Mouse (Mus musculus): ENCODE results near the gene Map3k9.

Map3k9 gene

DNA sequence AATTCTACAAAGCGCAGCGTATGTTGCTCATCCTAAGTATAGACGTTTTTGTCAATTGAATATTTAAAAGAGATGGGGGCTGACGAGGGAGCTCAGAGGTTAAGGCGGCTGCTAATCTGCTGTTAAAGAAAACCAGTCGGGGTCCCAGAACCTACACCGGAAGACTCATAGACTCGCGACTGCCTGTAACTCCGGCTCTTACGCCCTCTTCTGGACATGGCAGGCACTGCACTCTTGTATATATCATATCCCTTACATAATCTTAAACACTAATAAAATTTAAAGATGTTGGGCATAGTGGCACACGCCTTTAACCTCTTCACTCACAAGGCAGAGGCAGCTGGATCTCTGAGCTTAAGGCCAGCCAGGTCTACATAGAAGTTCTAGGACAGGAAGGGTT is 6.3 kb upstream of the Map3k9 start:
- DNase-seq (ENCODE audit: low read depth, low spot score) = no peak

DNA sequence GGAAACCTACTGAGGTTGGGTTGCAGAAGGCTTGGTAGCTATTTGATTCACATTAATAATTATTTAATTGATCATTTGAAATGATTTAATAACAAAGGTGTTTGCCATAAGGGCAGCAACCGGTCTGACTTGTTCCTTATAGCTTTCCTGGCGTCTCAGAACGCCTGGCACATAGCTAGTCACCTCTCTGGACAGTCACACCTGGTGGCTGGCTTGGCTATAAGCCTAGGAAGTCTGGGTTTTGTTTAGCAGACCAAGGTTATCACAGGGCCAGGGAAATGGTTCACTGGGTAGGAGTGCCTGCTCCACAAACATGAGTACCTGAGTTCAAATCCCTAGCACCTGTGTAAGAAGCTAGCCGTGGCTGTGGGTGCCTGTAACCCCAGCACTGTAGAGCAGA is 2.3 kb upstream of the Map3k9 start:
- DNase-seq (ENCODE audit: low read depth, low spot score) = no peak

DNA sequence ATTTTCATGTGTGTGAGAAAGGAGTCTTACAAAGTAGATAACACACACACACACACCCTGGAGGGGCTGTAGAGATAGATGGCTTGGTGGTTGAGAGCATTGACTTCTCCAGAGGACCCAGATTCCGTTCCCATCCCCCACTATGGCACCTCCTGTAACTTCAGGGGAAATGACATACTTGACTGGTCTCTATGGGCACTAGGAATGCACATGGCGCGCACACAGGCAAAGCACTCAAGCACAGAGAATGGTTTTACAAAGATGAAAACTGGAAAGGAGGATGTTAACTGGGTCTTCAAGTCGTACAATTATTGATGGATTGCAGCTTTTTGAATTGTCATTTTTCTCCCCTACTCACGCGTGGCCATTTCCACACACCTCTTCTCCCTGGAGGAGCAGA is 1.6 kb upstream of the Map3k9 start:
- DNase-seq (ENCODE audit: low read depth, low spot score) = no peak

DNA sequence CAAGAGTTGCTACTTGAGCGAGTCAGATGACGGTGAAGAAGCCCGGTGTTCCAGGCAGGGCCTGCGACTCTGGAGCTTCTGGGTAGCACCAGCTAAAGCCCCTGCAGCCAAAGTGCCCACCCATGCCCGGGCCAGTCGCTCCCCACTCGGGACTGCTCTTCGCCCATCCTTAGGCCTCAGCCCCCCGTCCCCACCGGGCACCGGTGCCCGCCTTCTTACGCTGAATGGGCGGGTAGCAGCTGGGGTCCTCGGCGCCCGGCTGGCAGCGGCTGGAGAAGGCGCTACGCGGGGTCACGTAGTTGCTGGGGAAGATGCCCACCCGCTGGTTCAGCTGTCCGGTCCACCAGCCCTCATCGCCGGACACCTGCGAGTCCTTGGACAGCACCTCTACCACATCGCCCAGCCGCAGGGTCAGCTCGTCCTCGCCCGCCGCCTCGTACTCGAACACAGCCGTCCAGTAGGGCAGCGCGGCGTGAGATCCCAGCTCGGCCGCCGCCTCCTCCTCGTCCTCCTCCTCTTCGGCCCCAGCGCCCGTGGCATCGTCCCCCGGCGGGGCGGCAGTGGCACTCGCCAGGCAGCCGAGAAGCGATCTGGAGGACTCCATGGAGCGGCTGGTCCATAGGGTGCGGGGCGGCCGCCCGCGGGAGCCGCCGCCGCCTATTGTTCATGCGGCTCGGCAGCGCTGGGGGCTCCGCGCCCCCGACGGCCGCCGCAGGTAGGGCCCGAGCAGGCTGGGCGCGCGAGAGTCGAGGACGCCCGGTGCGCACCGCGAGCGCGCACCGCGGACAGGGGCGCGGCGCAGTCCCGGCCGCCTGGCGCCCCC is 493 bp downstream of the Map3k9 start:
- DNase-seq (ENCODE audit: low read depth, low spot score) = no peak

DNA sequence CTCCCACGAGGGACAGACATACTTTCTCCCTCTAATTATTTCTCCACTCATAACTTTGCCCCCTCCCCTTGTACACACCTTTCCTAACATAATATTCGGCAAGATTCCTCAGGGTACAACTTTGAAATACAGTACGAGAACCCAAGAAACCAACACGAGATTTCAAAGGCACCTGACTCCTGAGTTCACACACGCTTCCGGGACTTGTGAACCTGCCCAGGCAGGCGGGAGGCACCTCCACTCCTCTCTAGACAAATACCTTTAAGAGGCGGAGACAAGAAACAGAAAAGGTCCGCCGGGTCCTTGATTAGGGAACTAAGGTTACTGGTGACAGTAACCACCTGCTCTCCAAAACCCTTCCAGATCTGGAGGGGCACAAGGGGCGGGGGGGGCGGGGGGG is 1.1 kb downstream of the Map3k9 start:
- no peak for DNase-seq (ENCODE audit: low read depth, low spot score)

DNA sequence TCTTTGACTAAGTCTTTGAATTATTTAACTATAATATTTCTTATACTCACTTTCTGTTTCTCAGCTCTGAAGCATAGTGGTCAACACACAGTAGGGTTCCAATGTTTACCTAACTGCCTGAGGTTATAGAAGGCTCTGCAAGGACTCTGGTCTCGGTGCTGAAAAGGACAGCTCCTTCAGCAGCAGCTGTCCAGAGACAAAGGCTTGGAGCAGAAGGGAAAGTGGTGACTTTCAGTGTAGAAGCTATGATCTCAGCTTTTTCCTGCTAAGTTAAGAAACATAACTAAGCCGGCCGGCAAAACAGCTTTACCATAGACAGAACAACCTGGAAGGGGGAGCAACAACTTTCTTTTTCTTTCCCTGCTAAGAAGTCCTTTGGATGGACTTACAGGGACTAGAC is 4.8 kb downstream of the Map3k9 start:
- no peak for DNase-seq (ENCODE audit: low read depth, low spot score)

DNA sequence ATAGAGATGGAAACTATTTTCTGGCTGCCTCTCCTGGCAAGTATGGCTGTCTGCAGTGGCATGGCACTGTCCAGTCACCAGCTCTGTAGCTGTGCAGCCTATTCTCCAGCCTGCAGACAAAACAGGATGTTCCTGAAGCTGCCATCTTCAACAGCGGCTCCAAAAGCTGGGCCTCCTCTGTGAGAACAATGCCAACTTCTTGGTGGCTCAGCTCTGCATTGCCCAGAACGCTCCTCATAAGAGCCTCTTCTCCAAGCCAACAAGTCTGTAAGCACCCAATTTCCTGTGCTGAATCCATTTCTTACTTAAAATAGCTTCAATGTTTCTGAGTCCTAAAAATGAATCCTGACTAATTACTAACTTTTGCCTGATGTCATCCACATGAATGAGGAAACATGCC is 5.3 kb downstream of the Map3k9 start:
- DNase-seq (ENCODE audit: low read depth, low spot score) = no peak

DNA sequence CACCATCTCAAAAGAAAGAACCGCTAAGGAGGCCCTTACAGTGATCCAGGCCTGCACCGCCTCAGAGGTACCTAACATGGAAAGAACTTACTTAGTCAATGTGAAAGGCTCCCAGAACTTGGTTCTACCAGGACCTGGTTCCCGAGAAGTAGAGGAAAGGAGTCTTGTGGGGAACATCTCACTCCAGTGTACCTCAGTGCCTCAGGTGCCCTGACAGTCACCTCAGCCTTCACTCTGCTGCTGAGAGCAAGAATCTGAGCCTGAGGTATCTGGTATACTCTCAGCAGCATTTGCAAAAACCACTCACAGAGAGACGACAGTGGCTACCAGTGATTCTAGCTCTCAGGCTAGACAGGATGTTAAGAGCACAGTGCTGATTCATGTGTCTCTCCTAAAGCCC is 6.8 kb downstream of the Map3k9 start:
- DNase-seq (ENCODE audit: low read depth, low spot score) = no peak

DNA sequence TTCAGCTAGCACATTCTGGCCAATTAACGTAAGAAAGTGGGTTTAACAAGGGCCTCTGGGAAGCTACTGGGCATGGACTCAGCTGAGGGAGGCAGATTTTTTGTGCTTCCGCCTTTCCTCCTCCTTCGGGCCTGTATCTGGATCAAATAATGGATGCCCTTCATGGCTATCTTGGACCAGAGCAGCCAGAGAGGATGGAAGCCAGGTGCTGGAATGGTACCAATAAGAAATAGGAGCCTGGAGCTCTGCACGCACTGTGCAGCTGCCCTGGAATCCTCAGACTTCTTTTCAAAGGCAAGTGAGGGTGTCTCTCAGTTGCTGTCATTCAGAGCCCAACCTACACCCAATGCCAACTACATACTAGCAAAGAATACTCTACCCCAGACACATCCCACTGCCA is 11.5 kb downstream of the Map3k9 start:
- no peak for DNase-seq (ENCODE audit: low read depth, low spot score)

DNA sequence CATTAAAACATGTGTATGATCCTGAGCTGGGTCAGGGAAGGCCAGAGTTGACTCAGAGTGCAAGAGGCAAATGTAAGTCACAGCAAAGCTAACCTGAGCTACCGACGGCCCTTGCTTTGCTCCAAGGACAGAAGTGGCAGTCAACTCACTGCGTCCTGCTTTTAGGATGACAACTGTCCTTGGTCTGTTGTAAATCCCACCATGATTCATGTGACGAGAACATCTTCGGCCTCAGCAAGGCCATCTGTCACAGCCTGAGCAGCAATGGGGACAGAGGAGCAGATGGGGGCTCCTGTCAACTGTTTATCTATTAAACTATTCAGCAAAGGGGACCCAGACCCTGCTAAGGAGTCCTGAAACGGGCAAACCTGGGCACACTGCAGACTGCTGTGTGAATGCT is 15.6 kb downstream of the Map3k9 start:
- no peak for DNase-seq (ENCODE audit: low read depth, low spot score)

DNA sequence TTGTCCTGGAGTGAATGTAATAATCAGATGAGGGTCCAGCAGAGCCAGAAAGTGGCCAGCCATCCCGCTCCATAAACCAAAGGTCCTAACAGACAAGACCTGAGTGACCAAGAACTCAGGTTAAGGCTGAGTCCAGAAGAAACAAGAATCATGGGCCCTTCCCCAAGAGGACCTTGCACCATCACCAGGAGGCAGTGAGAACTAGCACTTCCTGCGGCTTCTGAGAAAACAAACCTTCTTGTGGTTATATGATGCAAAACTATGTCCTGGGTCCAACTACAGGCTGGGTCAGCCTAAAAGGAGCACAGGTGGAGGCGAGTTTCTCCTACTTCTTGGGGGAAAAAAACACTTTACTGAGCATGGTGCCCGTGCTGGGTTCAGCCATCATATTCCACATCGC is 16.6 kb downstream of the Map3k9 start:
- DNase-seq (ENCODE audit: low read depth, low spot score) = no peak

DNA sequence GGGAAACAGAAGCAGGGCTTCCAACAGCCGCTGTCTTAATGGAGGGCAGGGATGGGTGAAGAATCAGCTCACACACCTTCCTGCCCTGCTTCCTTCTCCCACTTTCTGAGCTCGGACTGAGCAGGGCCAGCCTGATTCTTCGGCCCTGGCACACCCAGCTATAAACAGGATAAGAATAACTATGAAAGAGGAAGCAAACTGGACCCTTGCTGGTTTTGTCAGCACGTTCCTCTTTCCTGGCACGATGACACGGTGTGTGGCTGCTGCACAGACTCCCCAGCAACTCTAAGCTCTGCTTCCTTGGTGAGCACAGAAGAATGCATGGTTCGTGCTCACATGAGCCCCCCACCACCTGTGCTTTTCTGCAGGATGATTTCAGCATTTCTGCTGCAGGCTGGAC is 26.3 kb downstream of the Map3k9 start:
- no peak for DNase-seq (ENCODE audit: low read depth, low spot score)

DNA sequence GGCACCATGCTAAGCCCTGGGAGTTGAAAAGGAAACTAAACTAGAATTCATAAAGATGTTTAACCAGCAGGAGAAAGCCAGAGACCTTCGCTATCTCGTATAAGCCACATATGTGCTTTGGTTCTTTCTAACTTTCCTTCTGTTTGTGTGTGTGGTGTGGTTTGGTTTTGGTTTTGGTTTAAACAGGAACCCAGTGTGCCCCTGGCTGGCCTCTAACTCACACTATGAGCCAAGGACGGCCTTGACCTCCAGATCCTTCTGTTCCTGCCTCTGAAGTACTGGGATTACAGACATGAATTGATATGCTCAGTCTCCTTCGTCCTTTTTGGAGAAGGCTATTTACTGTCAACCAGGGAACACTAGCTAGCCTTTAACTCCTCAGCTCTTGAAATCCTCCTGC is 29.9 kb downstream of the Map3k9 start:
- no peak for DNase-seq (ENCODE audit: low read depth, low spot score)

DNA sequence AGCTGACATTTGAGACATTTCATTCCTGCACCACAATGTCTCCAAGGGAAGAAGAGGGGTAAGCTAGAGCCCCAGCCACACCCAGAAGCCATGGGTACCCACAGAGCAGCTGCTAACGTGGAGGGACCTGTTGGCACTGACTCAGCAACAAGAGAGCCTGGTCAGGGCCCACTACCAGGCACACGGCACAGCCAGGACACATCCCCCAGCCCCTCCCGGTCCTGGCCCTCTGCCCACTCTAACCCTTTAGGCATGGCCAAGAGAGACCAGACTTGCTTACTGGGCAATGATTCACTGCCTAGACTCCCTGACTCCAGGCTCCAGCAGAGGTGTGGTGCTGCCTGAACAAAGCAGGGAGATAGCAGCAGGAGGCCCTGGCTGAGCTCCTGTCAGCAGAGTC is 32.1 kb downstream of the Map3k9 start:
- DNase-seq (ENCODE audit: low read depth, low spot score) = no peak

DNA sequence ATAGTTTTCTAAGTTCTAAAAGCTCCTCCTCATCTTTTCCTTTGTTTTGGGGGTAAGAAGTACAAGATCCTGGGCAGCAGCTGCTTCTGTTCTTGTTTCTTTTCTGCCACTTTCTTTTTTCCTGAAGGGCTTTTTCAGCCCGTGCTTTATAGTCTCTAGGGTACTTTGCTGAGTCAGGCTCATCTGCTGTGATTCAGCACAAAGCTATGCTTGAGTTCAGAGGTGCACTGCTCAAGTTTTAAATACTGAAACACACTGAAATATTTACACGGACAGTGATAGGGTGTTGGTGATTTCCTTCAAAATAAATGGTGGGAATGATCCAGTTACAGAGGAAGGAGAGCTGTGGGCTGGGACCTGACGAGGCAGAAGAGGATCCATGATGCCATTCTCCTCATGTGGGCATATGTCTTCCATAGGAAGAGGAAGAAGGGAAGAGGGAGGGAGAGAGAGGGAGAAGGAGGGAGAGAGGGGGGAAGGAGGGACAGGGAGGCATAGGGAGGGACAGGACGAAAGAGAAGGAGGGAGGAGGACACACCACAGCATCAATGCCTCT is 32.9 kb downstream of the Map3k9 start:
- DNase-seq (ENCODE audit: low read depth, low spot score) = no peak

DNA sequence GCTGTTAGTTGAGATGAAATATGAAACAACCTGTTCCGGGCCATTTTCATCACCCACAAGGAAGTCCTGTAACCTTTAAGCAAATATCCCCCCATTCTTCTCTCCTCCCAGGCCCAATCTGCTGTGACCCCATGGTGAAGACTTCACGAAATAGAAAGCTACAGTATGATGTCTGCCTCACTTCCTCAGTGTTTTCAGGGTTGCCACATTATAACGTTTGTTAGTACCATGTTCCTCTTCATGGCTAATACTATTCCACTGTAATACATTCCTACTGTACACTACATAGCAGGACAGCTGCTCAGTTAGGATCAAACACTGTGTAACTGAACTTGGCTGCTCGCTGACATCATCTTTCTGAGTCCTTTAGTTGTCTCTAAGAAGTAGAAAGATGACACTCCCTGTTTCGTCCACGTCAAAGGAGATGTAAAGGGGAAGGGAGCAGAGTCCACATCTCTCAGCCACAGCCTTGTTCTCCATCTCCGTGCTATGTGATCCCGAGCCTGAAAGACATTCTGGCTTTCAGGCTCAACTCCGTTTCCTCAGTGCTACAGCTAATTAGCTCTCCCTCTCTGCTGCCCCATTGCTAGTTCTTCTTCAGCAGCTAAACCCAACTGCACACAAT is 34.5 kb downstream of the Map3k9 start:
- no peak for DNase-seq (ENCODE audit: low read depth, low spot score)

DNA sequence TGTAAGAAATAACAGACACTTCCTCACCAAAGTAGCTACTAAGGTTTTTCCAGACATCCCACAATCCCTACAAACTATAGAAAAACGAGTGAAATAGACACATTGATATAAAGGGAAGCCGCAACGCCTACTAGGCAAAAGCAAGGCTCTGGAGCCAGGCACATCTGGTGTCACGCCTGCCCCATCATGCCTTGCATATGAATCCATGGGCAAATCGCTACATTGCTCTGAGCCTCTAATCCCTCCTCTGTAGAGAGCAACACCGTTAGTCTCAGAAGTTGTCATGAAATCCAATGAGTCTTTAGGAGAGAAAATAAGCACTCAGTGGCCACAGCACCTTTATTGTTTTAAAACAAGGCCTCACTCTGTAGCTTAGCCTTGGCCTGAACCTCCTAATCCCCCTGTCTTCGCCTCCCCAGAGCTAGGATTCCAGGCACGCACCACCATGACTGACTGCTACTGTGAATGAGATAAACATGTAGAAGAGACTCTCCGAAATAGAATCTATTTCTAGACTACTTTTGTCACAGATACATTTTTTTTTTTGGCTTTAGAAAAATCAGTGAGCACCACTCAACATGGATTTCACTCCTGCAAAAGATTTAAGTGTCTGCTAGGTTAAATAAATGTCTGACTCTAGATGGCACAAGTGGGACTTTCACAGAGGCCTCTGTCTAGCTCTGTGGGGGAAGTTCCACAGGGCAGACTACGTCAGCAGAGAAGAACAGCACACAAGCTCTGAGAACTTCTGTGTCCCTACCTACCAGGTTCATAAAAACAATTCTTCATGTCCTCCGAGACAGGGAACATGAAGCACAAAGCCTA is 45.5 kb downstream of the Map3k9 start:
- DNase-seq (ENCODE audit: low read depth, low spot score) = no peak

DNA sequence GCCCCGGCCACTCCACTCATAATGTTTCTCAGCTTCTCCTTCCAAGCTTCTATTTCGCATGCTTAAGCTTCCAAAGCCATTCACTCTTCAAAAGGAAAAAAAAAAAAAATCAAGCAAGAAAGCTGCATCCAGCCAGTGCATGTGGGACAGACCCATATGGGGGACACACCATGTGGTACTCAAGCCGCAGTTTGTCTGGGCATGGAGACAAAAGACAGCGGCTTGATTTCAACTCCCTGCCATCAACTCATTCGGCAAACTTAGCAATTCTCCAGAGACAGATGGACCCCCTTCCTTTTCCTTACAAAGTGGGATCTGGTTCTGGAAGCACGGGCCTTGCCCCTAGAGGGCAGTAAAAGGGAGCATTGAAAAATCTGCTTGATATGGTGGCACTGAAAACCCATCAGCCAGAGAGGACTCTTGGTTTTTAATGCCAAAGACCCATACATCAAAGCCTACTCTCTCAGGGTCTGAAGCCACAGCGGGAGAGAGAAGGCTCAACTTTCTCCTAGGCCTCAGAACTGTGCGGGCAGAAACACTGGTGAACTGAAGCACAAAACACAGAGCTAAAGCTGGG is 54.6 kb downstream of the Map3k9 start:
- no peak for DNase-seq (ENCODE audit: low read depth, low spot score)

DNA sequence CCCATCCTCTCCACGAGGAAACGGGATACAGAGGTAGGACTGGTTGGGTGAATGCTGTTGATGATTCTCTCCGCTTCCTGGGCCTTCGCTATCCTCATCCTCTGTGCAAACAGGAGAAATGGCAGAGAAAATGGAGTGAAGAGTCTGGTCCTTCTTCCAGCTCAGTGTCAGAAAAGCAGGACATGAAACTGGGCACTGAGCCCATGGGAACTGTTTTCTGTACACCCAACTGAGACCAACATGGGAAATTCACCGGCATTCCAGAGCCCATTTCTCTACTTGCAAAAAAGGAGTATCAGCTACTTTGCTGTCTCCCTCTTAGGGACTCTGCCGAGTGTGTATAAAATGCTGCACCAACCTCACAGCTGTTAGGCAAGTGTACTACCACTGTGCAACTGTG is 56.2 kb downstream of the Map3k9 start:
- no peak for DNase-seq (ENCODE audit: low read depth, low spot score)

DNA sequence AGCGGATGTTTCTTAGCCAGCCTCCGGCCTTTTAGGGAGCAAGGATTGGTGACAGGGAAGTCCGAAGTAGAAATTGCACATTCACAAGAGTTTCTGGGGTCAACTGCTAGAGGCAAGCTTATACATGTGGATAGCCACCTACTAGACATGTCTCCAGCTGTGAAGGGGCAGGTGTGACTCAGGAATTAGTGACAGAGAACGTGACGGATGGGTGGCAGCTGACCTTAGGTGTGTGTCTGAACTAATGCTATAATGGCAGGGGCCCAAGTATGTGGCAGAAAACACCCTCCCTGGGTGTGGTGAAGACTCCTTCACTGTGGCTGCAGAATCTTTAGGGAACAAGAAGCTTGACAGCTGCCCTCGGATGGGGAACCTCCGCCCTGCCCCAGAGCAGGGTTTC is 57.6 kb downstream of the Map3k9 start:
- no peak for DNase-seq (ENCODE audit: low read depth, low spot score)

DNA sequence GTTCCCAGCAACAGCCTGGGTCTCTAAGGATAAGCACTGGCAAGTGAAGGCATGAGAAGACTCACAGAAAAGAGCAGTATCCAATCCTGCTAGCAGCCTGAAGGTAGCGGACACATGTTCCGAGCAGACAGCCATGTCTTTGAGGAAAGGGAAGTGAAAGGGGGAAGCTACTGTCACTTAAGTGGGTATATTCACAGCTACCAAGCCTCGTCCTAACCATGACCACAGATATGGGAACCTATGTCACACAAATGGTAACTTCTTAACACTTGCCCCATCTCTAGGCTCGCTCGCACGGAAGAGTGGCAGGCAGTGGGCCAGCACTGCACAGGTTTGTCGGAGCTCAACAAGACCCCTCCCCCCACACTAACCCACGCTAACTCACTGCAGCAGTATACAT is 61.3 kb downstream of the Map3k9 start:
- no peak for DNase-seq (ENCODE audit: low read depth, low spot score)

DNA sequence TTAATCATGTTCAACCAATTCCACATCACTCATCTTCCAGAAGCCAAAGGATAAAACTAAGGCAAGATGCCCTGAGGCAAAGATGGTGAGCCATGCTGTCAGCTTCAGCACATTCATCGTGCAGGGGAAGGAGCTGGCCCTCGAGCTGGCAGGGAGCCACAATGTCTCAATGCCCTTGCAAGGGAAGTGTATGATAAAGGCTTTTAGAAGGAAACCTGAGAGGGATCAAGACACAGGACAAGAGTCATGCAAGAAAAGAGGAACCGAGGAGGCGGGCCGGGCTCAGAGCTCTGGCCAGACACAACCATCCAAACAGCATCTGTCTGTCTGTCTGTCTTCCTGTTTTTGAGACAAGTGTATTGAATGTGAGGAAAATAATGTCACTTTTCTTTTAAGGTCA is 61.8 kb downstream of the Map3k9 start:
- DNase-seq (ENCODE audit: low read depth, low spot score) = no peak
